Mouse (Mus musculus): ENCODE measurements at regions not wholly inside any gene's neighbourhood (a gene's known extent, or its start where the extent isn't known, plus 50 kb on each side); places are given as distances from the start of the nearest gene placed in this dataset.

DNA sequence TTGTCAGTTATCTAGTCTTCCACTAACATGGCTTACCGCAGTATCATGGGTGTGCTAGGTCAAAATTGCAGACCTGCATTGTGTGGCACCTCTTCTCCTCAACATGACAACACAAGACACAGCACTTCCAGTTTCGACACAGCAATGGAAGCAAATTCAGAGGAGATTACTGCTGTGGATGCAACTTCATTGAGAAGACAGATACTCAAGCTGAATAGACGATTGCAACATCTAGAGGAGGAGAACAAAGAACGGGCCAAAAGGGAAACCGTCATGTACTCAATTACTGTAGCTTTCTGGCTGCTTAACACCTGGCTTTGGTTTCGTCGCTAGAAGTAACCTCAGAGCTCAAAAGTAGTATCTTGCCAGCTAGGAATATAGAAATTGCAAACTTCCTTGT, 368.4 kb downstream of the Tex13c3 start:
- TF ChIP-seq POLR2A (IDR thresholded peaks at IDR 0.05; ENCODE audit: insufficient read depth, low read depth, low read length) = no peak
- TF ChIP-seq CTCF (IDR thresholded peaks at IDR 0.05) = no peak

Measured in heart, adult 2 months (tissue).